Mouse (Mus musculus) gastrocnemius, postnatal 10 days (tissue): ENCODE results near the gene Tes. TPM values are rescaled to one million over a fixed set of nuclear protein-coding genes. Genes with fewer than 3 reads are reported as not detected.
A peak's percentile ranks its signal among the peaks of the same experiment; 100 is the strongest.

ENCODE experiments used
- DNase-seq: peaks from one replicate; pipeline ENCODE4 v3.0.0; 2021; ENCODE audit warnings: mixed read lengths
- total RNA-seq, 2 experiments: library from RNA; stranded (reverse); gene quantifications; 2 replicates each; pipeline ENCODE4 v1.2.3; 2021

Gene Tes
- total RNA-seq, 2 experiments from 2014 or later = 2.5 to 4.6 TPM

- no peak for DNase-seq
Observed at GRCm38 (mm10) chr6:17079304-17079703, 14.4 kb downstream of the Tes start.

GRCm38 (mm10) chr6:17079826-17080225 lies 14.9 kb downstream of the Tes start:
- no peak for DNase-seq

- DNase-seq = no peak
Observed at GRCm38 (mm10) chr6:17082238-17082637, 17.3 kb downstream of the Tes start.

GRCm38 (mm10) chr6:17082800-17083199 lies 17.9 kb downstream of the Tes start:
- no peak for DNase-seq

- DNase-seq = peak; percentile 82
Observed at GRCm38 (mm10) chr6:17087485-17087884, 22.5 kb downstream of the Tes start.

GRCm38 (mm10) chr6:17097301-17097700 lies 32.4 kb downstream of the Tes start:
- no peak for DNase-seq

- DNase-seq = no peak
Observed at GRCm38 (mm10) chr6:17098559-17098958, 33.6 kb downstream of the Tes start.

GRCm38 (mm10) chr6:17099477-17100130 lies 34.7 kb downstream of the Tes start:
- DNase-seq = no peak

- peak; percentile 32 for DNase-seq
Observed at GRCm38 (mm10) chr6:17105714-17106113, 40.8 kb downstream of the Tes start.

- DNase-seq = no peak
Observed at GRCm38 (mm10) chr6:17106493-17106892, 41.5 kb downstream of the Tes start.

GRCm38 (mm10) chr6:17109204-17109603 lies 44.3 kb downstream of the Tes start:
- DNase-seq = no peak

GRCm38 (mm10) chr6:17110564-17111100 lies 45.7 kb downstream of the Tes start:
- DNase-seq = no peak

- DNase-seq = no peak
Observed at GRCm38 (mm10) chr6:17112081-17112480, 47.1 kb downstream of the Tes start.

- no peak for DNase-seq
Observed at GRCm38 (mm10) chr6:17112990-17113389, 48.0 kb downstream of the Tes start.

- no peak for DNase-seq
Observed at GRCm38 (mm10) chr6:17114588-17114987, 49.6 kb downstream of the Tes start.

- no peak for DNase-seq
Observed at GRCm38 (mm10) chr6:17115046-17115790, 50.3 kb downstream of the Tes start.

- DNase-seq = no peak
Observed at GRCm38 (mm10) chr6:17119521-17120232, 54.7 kb downstream of the Tes start.

- DNase-seq = no peak
Observed at GRCm38 (mm10) chr6:17140021-17140420, 75.1 kb downstream of the Tes start.

GRCm38 (mm10) chr6:17142577-17143359 lies 77.8 kb downstream of the Tes start:
- DNase-seq = no peak

GRCm38 (mm10) chr6:17151071-17151715 lies 86.2 kb downstream of the Tes start:
- DNase-seq = no peak

GRCm38 (mm10) chr6:17152551-17152950 lies 87.6 kb downstream of the Tes start:
- DNase-seq = no peak
